Mouse (Mus musculus) thymus, postnatal 4 days (tissue): ENCODE data around the gene Sema4d.

Source experiments
- DNase-seq: peaks from one replicate; pipeline ENCODE4 v3.0.0; 2021

Gene Sema4d

DNA sequence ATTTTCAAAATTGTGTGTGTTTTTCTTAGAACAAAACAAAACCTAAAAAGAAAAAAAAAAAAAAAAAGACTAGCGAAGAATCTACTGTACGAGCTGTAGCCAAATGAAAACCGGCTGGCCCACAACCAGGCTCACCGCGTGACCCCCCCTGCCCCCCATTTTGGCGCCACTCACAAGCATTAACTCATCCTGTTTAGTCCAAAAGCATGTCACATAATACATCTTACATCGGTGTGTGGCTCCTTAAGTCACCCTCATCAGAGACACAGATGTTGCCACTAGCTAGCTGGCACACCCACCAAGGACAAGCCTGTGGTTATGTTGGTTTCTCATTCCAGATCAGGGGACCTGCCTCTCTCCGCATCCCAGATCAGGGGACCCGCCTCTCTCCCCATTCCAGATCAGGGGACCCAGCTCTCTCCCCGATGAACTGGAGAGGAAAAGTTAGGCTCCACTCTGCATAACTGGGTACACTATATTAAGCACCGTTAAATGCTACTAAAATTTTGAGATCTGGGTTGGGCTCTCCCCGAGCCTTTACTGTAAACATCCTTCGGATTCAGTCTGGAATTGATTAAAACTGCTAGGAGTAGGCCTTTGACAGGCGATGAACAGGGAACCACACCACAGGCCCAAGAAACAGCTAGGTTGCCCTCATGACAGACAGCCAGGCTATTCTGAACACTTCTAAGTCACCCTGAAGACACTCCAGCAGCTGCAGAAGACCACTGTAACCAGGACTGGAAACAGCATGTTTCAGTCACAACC is 43.8 kb downstream of the Sema4d start:
- DNase-seq, result peak; percentile 43

DNA sequence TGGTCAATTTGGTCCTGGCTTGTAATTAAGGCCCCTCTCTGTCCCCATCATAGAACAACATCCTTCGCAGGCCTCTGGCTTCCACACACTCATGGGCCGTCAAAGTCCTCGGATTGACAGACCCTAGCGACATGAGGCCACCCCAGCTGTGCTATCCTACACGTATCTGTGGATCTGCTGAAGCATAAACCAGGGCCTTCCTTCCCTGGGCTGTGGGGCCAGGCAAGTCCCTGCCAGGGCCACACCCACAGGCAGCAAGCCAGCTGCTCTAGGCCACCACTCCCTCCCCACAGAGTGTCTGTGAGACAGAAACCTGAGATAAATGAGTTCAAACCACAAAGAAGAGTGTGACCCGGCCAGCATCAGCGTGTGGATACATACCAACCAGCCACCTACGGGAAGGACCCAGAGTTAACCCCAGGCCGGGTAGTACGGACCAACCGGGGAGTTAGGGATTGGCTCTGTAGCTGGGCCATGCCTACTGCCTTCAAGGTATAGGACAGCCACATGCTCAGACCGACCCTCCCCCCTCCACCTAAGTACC is 45.5 kb downstream of the Sema4d start:
- peak; percentile 64 for DNase-seq

DNA sequence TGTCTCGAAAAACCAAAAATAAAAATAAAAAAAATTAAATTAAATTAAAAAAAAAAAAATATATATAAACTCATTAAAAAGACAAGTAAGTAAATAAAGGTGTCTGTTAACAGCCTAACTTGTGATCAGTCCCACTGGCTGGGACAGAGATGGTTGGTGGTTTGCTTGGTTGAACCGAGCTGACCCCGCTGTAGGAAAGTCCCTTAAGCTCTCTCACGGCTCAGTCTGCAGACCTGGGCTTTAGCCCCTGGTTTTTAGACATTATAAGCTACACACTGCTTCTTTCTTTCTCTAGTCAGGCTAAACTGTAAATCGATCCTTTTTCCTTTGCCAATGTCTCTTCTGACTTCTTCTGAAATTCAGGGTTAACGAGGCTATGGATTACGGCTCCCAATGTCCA is 46.5 kb downstream of the Sema4d start:
- no peak for DNase-seq

DNA sequence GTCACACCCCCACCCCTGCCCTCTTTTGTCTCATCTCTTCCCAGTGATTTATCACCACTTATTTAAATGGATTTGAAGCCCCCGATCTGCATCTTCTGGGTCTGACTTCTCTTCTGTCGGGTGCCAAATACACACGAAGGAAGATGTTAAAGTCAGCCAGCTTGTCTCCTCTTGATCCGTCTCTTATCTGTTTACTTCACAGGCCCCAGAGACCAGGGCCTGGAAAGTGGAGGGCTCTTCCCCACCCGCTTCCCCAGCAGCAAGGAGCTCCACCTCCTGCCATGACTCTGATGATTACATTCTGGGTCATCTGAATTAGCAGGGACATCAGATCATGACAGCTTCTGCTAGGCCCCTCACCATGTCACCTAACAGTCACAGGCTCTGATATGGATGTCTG is 47.7 kb downstream of the Sema4d start:
- DNase-seq, result peak; percentile 21

DNA sequence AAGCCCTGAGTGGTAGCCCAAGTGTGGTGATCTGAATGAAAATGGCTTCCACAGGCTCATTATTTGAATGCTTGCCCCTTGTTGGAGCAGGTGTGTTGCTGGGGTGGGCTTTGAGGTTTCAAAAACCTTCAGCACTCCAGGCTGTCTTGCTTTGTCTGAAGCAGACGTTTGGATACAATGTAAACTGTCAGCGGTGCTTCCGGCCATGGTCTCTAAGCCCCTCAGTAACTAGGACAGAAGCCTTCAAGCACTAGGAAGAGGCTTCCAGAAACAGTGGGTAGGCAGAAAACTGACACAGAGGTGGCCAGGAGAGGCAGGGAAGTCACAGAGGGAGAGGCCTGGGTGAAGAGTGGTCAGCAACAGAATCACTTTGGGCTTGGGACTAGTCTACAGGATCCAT is 49.7 kb downstream of the Sema4d start:
- DNase-seq, result no peak

DNA sequence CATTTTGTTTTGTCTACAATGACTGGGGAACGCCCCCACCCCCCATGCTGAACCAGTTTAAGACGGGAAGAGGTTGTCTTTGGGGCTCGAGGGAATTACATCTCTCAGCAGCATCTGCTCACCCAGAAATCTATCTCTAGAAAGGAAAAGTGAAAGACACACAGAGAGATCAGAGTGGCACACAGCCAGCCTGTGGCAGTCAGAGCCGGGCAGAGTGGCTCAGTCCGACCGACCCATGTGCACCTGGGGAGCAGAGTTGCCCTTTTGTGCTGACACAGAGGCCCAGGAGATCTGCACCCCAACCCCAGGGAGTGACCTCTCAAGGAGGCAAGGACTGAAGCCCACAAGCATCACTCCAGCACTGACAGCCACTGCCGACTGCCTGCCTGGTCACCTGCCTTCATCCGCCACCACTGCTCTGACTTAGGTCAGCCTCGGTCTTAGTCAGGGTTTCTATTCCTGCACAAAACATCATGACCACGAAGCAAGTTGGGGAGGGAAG is 50.9 kb downstream of the Sema4d start:
- no peak for DNase-seq

DNA sequence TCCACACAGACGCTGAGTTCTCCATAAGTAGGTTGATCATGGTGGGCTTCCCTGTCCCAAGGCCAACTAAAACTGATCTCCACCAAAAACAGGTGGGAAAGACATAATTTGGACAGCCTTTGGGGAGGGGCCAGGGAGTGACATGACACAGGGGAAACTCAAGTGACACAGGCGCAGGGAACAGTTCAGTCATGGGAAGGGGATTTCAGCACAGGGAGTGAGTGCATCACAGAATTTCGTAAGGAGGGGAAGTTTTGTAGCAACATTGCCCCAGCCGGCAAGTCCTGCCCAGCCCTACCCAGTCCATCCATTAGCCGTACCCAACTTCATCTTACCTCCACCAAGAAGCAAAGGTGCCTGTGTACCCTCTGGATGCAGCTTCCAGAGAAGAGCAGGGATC is 52.8 kb downstream of the Sema4d start:
- no peak for DNase-seq

DNA sequence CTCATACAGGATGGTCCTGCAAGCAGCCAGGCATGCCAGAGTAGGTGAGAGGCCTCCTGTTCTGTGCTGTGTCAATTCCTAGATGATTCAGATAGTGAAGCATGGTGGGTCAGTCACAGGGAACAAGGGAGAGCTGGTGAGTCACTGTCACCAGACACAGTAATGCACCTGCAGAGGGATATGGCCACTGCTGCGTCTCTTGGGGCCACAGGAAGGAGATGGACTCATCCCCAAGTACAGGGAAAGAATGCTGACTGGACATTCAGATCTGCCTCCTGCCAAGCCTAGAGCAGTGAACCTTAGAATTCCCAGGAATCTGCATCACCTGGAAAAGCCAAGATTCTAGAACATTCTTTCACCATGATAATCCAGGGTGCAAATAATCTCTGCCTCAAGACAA is 53.8 kb downstream of the Sema4d start:
- no peak for DNase-seq

DNA sequence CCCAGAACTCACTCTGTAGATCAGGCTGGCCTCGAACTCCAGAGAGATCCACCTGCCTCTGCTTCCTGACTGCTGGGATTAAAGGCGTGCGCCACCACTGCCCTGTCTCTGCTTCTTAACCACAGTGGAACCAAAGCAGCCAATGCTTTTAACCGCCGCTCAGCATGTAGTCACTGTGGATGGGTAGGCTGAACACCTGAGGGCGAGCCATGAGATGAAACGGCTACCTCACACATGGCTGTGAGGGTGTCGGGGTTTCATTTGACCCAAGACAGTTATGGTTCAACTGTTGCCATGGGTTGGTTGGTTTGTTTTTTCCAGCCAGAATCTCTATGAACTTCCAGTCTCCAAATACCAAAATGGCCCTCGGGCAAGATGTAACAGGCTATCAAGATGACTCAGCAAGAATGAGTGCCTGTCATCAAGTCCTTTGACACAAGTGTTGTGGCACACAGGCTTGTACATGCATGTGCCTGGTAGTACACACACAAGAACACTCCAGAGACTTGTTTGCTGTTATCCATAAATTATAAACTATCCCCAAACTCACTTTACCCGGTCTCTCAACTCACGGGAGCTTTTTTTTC is 54.9 kb downstream of the Sema4d start:
- DNase-seq, result peak; percentile 26

DNA sequence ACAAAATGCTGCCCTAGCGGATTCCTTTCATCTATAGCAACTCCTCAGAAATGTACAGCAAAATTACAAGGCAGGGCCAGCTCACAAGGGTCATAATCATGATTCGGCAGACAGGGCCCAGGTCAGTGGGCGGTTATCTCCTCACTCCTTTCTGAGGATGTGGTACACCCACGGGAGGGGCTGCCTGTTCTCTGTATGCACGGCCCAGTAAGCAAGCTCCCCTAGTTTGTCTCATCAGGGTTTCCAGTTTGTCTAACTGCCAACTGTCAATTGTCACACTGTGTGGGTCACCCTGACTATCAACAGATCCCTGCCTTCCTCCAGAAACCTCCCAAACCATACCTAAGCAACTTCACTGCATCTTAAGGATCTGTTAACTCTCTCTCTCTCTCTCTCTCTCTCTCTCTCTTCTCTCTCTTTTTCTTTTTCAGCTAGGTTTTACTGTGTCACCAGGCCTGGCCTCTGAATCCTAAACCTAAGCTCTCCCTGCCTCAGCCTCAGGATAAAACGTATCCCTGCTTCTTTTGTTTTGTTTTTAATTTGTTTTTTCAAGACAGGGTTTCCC is 55.5 kb downstream of the Sema4d start:
- DNase-seq, result peak; percentile 57

DNA sequence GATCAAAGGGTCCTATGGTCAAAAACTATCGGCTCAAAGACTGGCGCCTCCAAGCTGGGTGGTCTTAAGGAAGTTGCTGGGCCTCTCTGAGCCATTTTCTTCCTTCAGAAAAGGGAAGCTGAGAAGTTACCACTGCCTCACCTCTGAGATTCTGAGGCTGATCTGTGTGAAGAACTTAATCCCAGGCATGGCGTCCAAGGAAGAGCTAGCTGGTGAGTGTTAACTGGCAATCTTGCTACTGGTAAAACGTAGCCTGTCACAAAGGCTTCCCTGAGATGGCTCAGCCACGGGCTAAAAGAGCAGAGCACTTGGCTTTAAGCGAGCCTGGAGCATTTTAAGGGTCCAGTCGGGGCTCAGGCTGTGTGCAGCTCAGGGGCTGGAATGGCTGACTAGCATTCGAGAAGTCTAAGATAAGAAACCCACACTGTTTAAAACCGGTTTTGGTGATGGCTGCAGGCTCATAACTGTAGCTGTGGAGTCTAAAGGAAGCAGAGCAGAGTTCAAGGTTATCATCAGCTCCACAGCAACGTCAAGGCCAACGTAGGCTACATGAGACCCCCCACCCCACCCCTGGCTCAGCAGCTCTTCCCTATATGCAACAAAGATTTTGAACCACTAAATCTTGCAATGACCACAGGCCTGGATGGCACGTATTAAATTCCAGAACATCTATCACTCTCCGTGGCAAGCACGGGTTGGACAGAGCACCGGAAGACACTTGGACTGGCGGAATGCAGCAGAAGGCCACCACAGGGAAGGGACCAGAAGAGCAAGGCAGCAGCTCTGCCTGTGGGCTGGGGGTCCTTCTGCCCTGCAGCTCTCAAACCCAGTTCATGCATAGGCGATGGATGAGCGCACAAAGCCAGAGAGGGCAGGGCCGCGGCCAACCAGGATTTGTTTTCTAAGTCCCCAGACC is 56.3 kb downstream of the Sema4d start:
- peak; percentile 35 for DNase-seq

DNA sequence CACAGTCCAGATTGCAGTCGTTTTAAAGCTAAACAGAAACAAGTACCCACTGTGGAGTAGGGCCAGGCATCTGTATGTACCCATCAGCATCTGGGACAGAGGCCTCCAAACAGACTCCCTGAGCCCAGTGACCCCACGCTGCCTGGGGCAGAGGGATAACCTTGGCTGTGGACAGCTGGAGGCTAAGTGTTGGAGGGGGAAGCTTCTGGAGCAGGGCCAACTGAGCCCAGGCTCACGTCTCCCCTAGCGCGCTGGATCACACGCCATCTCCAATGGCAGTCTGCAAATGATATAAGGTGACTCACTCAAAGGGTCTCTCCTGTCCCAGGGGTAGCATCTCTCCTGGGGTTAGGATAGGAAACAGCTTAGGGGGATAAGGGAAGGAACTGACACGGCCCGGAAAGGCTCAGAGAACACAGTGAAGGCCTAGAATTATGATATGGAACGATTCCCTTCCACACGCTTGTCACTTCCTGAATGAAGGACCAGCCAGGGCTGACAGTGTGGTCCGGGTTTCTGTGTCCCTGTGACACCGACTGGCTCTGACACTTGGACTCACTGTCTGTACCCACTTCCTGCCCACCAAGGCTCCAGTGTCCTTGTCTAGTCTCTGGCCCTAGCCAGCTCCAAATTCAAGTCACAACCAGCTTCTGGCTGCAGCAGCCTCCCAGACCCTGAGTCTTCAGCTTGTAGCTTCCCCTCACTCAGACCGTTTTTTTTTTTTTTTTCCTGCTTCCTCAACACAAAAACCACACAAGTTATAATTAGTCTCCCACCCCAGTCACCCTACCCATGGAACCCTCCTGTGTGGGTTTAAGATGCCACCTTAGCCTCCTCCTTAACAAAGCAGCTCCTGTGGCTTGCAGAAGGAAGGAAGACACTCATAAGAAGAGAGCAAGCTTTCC is 57.3 kb downstream of the Sema4d start:
- peak; percentile 27 for DNase-seq

DNA sequence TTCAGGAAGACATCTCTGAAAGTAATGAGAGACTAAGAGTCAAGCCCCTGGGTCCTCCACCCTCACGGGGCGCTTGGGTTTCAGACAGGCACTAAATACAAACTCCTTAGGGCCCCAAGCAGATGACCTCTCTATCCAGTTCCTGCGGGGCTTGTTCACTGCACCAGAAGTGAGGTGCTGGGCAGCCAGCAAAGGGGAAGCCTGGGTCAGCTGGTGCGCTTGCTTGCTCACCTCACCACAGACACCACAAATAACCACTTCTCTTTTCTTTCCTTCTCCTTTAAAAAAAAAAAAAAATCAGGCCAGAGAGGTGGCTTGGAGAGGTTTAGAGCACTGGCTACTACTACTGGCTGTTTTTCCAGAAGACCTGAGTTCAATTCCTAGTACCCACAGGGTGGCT is 59.0 kb downstream of the Sema4d start:
- DNase-seq, result no peak

DNA sequence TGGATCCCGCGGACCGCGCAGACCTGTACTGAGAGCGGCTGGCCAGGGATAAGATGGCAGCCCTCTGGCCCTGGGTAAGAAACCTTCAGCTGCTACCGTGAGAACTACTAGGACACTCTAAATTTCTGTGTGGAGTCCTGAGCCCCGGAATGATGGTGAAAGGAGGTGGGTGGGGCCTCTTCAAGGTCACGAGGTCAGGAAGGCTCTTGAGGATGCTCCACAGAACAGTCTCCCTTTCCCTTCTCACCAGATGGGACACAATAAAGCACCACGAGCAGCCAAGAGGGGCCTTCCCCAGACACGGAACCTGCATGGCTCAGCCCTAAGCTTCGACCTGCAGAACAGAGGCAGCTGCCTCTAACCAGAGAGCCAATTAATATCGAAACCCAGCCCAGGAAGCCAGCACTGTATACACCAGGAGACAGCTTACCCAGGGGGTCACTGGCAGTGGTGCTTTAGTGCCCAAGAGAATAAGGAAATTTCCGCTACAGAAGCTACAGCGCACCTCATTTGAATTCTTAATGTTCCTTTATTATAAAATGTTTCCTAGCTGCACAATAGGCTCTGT is 61.4 kb downstream of the Sema4d start:
- DNase-seq, result no peak

DNA sequence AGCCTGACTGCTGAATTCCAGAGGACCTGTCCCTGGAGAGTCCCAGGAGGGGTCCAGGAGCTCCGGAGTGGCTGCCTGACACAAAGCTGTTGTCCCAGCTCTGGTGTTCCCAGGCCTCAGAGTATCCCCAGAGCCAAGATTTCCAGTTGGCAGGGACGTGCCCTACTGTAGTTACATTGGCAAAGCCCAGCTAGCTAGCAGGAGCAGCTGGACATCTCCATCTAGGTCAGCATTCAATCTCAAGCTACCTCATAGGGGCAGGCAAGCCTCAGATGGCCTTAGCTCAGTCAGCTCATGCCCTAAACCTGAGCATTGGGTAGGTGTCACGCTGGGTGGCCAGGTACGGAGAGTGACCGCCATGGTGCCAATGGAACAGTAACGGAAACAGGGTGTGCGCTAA is 62.1 kb downstream of the Sema4d start:
- DNase-seq, result no peak

DNA sequence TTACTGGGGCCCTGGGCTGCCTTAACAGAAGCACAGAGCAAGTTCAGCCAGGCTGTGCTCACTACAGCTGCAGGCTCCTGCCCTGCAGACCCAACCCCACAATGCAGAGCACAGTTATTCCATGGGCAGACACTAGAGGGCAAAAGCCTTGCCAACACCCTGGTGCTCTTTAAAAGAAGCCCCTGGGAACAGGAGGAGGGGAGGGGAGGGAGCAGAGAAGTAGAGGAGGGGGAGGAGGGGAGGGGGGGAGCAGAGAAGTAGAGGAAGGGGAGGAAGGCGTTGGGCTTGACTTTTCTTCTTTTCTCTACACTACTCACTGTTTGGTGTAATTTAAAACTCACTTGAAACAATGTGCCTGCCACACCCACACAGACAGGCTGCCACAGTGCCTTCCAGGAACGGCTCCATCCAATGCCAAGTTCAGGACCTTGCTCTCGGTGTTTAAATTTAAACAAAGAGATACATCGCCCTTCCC is 63.6 kb downstream of the Sema4d start:
- peak; percentile 76 for DNase-seq

DNA sequence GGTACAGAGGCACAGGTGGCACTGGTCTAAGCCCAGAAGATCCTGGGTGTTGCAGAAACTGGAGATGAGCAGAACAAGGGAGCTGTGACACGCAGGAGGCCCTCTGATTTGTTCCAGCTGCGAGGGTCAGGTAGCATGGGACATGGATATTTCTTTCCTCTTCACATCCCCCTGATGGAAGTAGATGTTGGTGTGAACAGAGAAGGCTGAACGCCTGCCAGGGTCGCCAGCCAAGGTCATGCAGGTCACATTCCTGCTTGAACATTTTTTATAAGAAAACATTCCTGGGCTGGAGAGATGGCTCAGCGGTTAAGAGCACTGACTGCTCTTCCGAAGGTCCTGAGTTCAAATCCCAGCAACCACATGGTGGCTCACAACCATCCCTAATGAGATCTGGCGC is 66.2 kb downstream of the Sema4d start:
- no peak for DNase-seq

DNA sequence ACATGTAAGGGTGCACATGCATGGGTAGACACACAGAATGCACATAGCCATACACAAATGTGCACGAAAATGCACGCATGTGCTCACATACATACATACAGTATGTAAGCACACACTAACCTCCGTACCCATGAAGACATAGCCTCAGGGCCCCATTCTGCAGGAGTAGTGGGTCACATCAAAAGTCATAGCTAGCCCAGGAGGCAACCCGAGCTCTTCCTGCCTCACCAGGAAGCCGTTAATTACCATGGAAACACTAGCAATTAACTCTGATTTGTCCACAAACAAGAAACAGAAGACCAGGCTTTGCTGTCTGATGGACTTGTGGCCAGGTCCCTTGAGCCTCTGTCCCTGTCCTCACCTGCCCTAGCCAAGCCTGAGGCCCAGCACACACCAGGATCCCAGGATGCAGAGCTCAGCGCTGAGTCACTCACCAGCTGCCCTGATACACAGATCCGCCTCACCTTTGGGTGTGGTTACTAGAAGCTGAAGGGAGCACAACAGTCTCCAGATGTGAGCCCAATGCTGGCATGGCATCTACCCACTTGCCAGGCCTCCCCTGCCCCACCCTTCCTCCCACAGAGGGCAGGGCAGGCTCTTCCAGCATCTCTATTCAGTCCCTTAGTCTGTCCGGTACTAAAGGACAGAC is 67.5 kb downstream of the Sema4d start:
- DNase-seq, result no peak

DNA sequence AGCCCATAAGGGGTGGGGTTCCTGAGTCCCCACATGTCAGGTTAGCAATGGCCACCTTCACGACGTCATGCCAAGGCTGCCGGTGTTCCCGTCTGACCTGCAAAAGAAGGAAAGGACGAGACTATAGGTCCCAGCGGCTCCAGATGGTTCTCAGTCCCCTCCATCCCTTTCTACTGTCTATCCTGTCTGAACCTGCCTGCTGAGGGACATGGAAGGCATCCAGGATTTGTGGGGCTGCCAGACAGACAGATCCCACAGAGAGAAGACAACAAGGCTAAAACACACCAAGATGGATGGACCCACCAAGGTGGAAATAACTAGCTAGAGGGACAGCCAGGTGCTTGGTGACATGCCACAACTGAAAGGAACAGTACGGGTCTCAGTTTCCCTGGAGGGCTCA is 68.1 kb downstream of the Sema4d start:
- DNase-seq, result no peak

DNA sequence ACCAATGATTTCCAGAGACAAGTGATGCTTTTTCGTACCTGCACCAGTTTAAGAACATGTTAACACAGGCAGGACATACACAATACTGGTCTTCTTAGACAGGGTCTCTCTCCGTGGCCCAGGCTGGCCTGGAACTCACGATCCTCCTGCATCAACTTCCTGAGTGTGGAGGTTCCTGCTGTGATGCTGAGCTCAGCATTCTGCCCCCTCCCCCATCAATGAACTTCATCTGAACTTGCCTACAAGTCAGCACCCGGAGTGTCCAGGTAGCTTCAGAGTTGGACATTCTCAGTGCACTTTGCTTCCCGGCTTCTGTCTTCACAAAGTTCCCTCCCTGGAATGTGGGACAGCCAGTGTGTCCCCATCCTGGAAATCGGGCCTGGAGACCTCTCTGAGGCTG is 69.0 kb downstream of the Sema4d start:
- no peak for DNase-seq

DNA sequence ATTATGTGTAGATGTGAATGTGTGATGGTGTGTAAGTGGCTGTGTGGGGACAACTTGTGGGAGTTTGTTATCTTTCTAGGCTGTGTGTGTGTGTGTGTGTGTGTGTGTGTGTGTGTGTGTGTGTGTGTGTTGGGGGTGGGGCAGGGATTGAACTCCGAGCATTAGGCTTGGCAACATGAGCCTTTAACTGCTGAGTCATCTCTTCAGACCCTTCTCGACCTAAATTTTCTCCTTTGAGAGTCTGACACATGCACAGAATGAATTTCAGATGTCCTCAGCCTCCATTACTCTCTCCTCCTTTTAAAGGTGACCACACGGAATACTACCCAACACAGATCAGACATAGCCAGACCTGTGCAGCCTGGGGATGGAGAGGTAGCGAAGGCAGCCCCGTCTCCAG is 70.4 kb downstream of the Sema4d start:
- DNase-seq, result no peak
